Mouse (Mus musculus) limb, embryonic 14.5 days (tissue): ENCODE data around the gene Slc1a6. TPM values are rescaled to one million over a fixed set of nuclear protein-coding genes. Genes with fewer than 3 reads are reported as not detected.

Experiments used
- ATAC-seq: fragments of 200-750 bp; cut with Nextera tagmentation; 2 replicates; pipeline ENCODE4 v1.8.0; 2017; ENCODE audit warnings: low read depth, moderate number of reproducible peaks, moderate TSS enrichment; ENCODE audit not compliant: low FRiP score
- DNase-seq: peaks from one replicate; pipeline ENCODE4 v3.0.0-alpha.2; 2015; ENCODE audit warnings: low spot score
- H3K27ac ChIP-seq: fragments of 300-500 bp; sonication (generic); replicated peaks from 2 replicates; pipeline ENCODE4 v1.5.1; 2014; ENCODE audit warnings: low read depth, mild to moderate bottlenecking, low read length, moderate library complexity, mixed read lengths
- H3K27me3 ChIP-seq: fragments of 300-500 bp; sonication (generic); 2 replicates; pipeline ENCODE4 v1.6.1; 2014; ENCODE audit warnings: low read length, mixed read lengths; ENCODE audit not compliant: control insufficient read depth, insufficient read depth
- H3K36me3 ChIP-seq: fragments of 300-500 bp; sonication (generic); 2 replicates; pipeline ENCODE4 v1.6.1; 2014; ENCODE audit warnings: mild to moderate bottlenecking, low read length, moderate library complexity, mixed read lengths; ENCODE audit not compliant: control insufficient read depth, insufficient read depth
- H3K4me1 ChIP-seq: fragments of 300-500 bp; sonication (generic); 2 replicates; pipeline ENCODE4 v1.6.1; 2014; ENCODE audit warnings: antibody characterized with exemption, low read length, mixed read lengths; ENCODE audit not compliant: control insufficient read depth, insufficient read depth
- H3K4me2 ChIP-seq: fragments of 300-500 bp; sonication (generic); replicated peaks from 2 replicates; pipeline ENCODE4 v1.6.1; 2014; ENCODE audit warnings: low read depth, mild to moderate bottlenecking, low read length, moderate library complexity; ENCODE audit not compliant: severe bottlenecking
- H3K4me3 ChIP-seq: fragments of 300-500 bp; sonication (generic); replicated peaks from 2 replicates; pipeline ENCODE4 v1.5.1; 2014; ENCODE audit warnings: low read length
- H3K9ac ChIP-seq: fragments of 300-500 bp; sonication (generic); 2 replicates; pipeline ENCODE4 v1.6.1; 2014; ENCODE audit warnings: mild to moderate bottlenecking, low read depth, low read length, moderate library complexity; ENCODE audit not compliant: severe bottlenecking
- H3K9me3 ChIP-seq: fragments of 300-500 bp; sonication (generic); 2 replicates; pipeline ENCODE4 v1.6.1; 2016; ENCODE audit warnings: low read length; ENCODE audit not compliant: control insufficient read depth
- POLR2A ChIP-seq: fragments of 200-500 bp; IDR thresholded peaks from 2 replicates; pipeline ENCODE4 v1.8.0; 2012; ENCODE audit warnings: inconsistent platforms, mild to moderate bottlenecking, moderate library complexity, borderline replicate concordance; ENCODE audit not compliant: insufficient read depth, insufficient read length; ENCODE audit errors: extremely low read depth
- WGBS: fragments of 180-500 bp; shearing (Covaris S2); extraction: QIAGEN DNeasy Blood & Tissue Kit; methylation state at CpG from one replicate; pipeline ENCODE4 v1.1.7; 2014; 5-methylcytosine and 5-hydroxymethylcytosine counted together
- polyA plus RNA-seq, 2 experiments: library from polyadenylated mRNA; depleted of rRNA in 1 of 2; stranded (reverse) in 1 of 2; unstranded in 1 of 2; fragments of >200 nt; fragmentation: Nextera tagmentation in 1 of 2; extraction: Ambion mirVana in 1 of 2; gene quantifications; 2 replicates each; pipeline versions ENCODE4 v1.2.1 to v1.2.3; 2012 to 2014

Gene Slc1a6
- polyA plus RNA-seq (2012; rRNA removed) (2.7 and 4.0 TPM in 2 replicates), polyA plus RNA-seq (2014; fragmentation: Nextera tagmentation; extraction: Ambion mirVana) (0.78 and 0.79 TPM in 2 replicates)

DNA sequence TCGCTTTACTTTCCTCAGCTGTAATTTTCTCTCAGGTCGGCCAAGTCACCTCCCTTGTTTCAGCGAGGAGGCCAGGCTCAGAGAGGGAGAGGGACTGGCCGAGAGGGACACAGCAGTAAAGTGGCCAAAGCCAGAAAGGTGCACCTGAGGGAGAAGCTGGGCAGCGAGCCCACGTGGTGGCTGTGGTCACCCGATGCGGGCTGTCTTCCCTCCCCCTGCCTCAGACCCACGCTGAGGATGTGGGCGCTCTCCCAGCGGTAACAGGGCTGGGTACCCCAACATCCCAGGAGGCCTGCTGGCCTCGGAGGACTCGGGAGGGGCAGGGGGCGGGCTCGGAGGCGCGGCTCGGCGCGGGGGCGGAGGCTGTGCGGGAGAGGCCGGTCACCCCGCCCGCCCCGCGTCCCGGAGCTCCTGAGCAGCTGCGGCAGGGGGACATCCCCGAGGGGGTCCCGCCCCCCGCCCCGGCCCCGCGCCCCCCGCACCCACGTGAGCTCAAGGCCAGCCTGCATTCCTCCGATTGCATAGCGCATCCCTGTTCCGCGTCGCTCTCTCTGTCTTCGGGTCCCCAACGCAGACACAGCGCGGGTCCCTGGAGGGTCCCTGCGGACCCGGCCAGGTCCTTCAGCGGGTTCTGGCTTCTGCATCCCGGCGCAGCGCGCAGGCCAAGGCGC, at the start of gene Slc1a6:
Slc1a6 (plus strand) TSS at position 516 of the 671 bp plus-strand sequence.
- ATAC-seq (peak; percentile 66), DNase-seq (peak; percentile 6)
- WGBS, result under 1% methylated on average over 19 of the region's 54 CpGs
- Histone ChIP-seq H3K4me3 (peak within 1 kb of the TSS; percentile 55), H3K27ac (no peak within 1 kb of the TSS), H3K27me3 (0 out of 2 replicates have a peak, but pooled peaks cover 6% of the 10 kb centered on the region), H3K36me3 (no peaks in the 10 kb centered on the region), H3K4me1 (peaks cover 4% of the 10 kb centered on the region; the same call in 1 of the 2 replicates), H3K4me2 (peak within 1 kb of the TSS; percentile 100), H3K9ac (peak within 1 kb of the TSS; percentile 69), H3K9me3 (no peaks in the 10 kb centered on the region)
- TF ChIP-seq POLR2A, result no peak

DNA sequence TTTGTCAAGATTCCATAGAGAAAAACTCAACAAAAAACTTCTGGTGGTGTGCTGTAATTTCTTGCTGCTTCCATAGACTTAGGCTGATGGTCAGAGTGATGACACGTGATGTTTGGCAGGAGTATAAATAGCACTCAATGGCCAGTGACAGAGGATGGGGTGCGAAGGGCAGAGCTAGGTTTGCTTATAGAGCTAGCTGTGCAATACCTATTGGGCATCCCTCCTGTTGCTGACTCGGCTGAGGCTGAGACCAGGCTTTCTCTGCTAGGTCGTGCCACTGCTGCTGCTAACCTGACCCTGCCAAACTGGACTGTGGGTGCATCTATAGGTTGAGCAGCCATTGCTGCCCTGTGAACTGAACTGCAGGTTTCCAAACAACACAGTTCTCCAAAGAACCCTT, 40.5 kb upstream of the Slc1a6 start:
- no peak overlapping the region for H3K4me3 ChIP-seq
- H3K36me3 ChIP-seq, result no peaks in the 10 kb centered on the region
- no peaks in the 10 kb centered on the region for H3K4me1 ChIP-seq
- H3K9ac ChIP-seq, result no peak overlapping the region
- no peak overlapping the region for H3K4me2 ChIP-seq
- no peaks in the 10 kb centered on the region for H3K9me3 ChIP-seq
- no peaks in the 10 kb centered on the region for H3K27me3 ChIP-seq
- TF ChIP-seq POLR2A, result no peak
- DNase-seq (no peak), ATAC-seq (no peak)
- H3K27ac ChIP-seq, result no peak overlapping the region
- WGBS, result 80% methylated on average over 4 of the region's 4 CpGs

DNA sequence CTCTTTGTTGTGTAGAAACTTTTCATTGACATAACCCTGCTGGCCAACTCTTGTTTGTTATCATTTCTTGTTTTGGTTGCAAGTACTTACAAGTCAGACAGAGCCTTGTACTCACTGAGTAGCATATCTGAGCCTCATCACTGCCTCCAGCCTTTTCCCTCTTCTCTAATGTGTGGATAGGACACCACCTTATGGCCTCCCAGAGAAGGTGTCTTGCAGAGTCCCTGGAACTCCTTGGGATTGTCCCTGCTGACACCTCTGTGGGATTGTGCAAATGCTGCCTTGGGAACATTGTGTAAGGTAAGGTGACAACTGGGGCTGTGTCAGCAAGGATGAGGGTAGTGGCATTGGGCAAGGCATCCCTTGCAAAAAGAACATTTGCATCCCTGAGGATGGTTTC, 36.6 kb upstream of the Slc1a6 start:
- Histone ChIP-seq H3K9me3 (no peaks in the 10 kb centered on the region), H3K4me3 (no peak overlapping the region), H3K27me3 (no peaks in the 10 kb centered on the region), H3K4me2 (no peak overlapping the region), H3K27ac (no peak overlapping the region), H3K36me3 (no peaks in the 10 kb centered on the region), H3K4me1 (peaks cover 7% of the 10 kb centered on the region), H3K9ac (no peak overlapping the region)
- ATAC-seq (no peak), DNase-seq (no peak)
- no peak for TF ChIP-seq POLR2A

DNA sequence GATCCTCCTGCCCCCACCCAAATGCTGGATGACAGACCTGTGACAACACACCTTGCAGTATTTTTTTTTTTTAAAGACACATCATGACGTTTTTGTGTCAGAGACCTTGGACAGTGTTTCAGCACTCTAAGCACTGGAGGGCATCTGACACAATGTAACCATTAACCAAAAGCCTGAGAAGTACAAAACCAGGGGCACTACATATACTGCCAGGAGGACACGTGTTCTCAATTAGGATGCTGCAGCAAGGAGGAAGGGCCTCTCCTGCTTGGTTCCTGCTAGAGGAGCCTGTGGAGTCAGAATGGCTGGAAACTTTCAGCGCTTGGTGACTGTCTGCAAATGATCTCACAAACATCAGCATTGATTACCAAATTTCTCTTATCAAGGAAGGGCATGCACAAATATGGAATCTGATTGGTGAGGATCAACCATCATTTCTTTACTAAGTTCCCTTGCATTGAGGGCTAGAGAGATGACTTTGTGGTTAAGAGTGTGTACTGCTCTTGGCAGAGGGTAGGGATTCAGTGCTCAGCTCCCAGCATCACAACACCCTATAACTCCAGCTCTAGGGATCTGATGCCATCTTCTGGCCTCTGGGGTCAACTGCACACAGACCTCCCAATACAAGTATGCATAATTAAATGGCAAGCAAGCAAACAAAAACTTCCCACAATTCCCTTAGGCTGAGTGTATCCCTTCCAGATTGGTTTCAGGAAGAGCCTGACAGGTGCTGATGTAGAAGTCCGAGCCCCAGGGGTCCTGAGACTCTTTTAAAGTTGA, 34.7 kb upstream of the Slc1a6 start:
- H3K4me2 ChIP-seq, result no peak overlapping the region
- H3K27me3 ChIP-seq, result no peaks in the 10 kb centered on the region
- peaks cover 7% of the 10 kb centered on the region for H3K4me1 ChIP-seq
- H3K9ac ChIP-seq, result no peak overlapping the region
- H3K4me3 ChIP-seq, result no peak overlapping the region
- no peak for TF ChIP-seq POLR2A
- H3K9me3 ChIP-seq, result no peaks in the 10 kb centered on the region
- peak; percentile 53 for DNase-seq
- ATAC-seq, result no peak
- no peaks in the 10 kb centered on the region for H3K36me3 ChIP-seq
- WGBS, result 28% methylated on average over 4 of the region's 4 CpGs
- no peak overlapping the region for H3K27ac ChIP-seq

DNA sequence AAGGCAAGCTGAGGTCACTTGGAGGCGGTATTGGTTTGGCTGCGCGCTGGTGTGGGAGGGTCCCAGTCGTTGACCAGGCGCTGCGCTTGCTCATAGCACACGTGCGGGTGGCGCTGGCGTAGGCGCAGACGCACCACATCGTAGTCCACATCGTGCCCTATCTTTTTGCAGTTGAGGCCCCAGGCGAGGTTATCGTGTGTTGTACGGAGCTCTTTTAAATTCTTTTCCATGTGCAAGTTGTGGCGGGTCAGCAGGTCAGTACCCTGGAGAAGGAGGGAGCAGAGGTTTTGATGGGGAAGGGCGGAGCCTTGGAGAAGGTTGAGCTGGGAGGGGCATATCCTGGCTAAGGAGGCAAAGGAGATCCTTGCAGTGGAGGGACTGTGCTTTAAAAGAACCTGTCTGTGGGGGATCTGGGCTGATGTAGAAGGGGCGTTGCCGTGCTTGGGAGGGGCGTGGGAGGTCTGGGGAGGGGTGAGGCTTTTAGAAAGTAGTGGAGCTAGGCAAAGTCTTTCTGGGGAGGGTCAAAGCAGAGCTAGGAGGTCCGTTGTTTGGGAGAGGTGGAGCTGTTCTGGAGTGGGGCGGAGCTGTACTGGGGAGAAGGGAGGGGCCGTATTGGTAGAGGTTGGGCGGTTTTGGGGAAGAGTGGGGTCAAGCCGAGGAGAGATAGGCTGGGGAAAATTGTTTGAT, 33.1 kb upstream of the Slc1a6 start:
- no peaks in the 10 kb centered on the region for H3K36me3 ChIP-seq
- no peaks in the 10 kb centered on the region for H3K9me3 ChIP-seq
- H3K4me3 ChIP-seq, result peak overlapping the region; percentile 35
- TF ChIP-seq POLR2A, result no peak
- ATAC-seq (peak; percentile 59), DNase-seq (no peak)
- no peaks in the 10 kb centered on the region for H3K27me3 ChIP-seq
- no peak overlapping the region for H3K27ac ChIP-seq
- H3K4me2 ChIP-seq, result peak overlapping the region; percentile 48
- H3K9ac ChIP-seq, result peak overlapping the region; percentile 32; the same call in 1 of the 2 replicates
- WGBS, result 3% methylated on average over 27 of the region's 27 CpGs
- peaks cover 7% of the 10 kb centered on the region for H3K4me1 ChIP-seq
